ENCODE assay signal across 8 mouse cellular contexts in genomic region chr6:101266787-101267186, GRCm38 (mm10).
DNase-seq lines count a peak whose midpoint lies in the region; ATAC-seq and TF ChIP-seq lines count a peak whose summit lies in the region.

No protein-coding gene starts in this region.

- no peak overlapping the region for H3K4me3 ChIP-seq in embryonic facial prominence, embryonic 15.5 days (replicated peaks)
- no peak overlapping the region for H3K4me3 ChIP-seq in limb, embryonic 11.5 days (ENCODE audit: low read depth, low read length)
- no peak overlapping the region for H3K4me3 ChIP-seq in myocyte
- no peak overlapping the region for H3K4me3 ChIP-seq in testis, adult 2 months (ENCODE audit: control insufficient read depth, low read depth, low read length)

- 11% methylated on average over 1 of the region's 1 CpGs for WGBS in embryonic facial prominence, embryonic 15.5 days
- WGBS in limb, embryonic 11.5 days = 19% methylated on average over 1 of the region's 1 CpGs

- no peak for TF ChIP-seq POLR2A in myocyte (IDR thresholded peaks at IDR 0.05; ENCODE audit: insufficient read length, low read depth)
- TF ChIP-seq POLR2A in testis, adult 2 months (IDR thresholded peaks at IDR 0.05; ENCODE audit: control insufficient read depth, low read depth, low read length) = no peak

- no peaks in the 10 kb centered on the region for H3K36me3 ChIP-seq in embryonic facial prominence, embryonic 15.5 days
- H3K36me3 ChIP-seq in limb, embryonic 11.5 days (ENCODE audit: control insufficient read depth, insufficient read depth, low read length) = no peaks in the 10 kb centered on the region
- H3K36me3 ChIP-seq in myocyte (ENCODE audit: control insufficient read depth, insufficient read depth) = no peaks in the 10 kb centered on the region
- H3K36me3 ChIP-seq in testis, adult 2 months (ENCODE audit: control insufficient read depth, insufficient read depth, low read length) = no peaks in the 10 kb centered on the region

- peak; percentile 94 for DNase-seq in 3T3-L1 (ENCODE audit: low read depth, low spot score)
- DNase-seq in adrenal gland, adult 2 months = peak; percentile 80
- peak; percentile 75 for DNase-seq in heart, adult 8-10 months (ENCODE audit: low spot score)
- peak; percentile 73 to 84 for DNase-seq in kidney, adult 8-10 months
- DNase-seq in limb, embryonic 11.5 days (ENCODE audit: low spot score) = peak; percentile 81

- H3K79me2 ChIP-seq in myocyte (ENCODE audit: control insufficient read depth, insufficient read depth) = peaks cover 20% of the 10 kb centered on the region

- no peak overlapping the region for H3K27ac ChIP-seq in embryonic facial prominence, embryonic 15.5 days (replicated peaks)
- no peak overlapping the region for H3K27ac ChIP-seq in limb, embryonic 11.5 days (replicated peaks; ENCODE audit: low read depth, low read length)
- no peak overlapping the region for H3K27ac ChIP-seq in testis, adult 2 months (ENCODE audit: control insufficient read depth, insufficient read depth, low read depth, low read length)

- no peak overlapping the region for H3K9ac ChIP-seq in embryonic facial prominence, embryonic 15.5 days
- no peak overlapping the region for H3K9ac ChIP-seq in limb, embryonic 11.5 days (ENCODE audit: low read length)

- no peak overlapping the region for H3ac ChIP-seq in myocyte (ENCODE audit: control insufficient read depth, insufficient read length)

- no peaks in the 10 kb centered on the region for H3K27me3 ChIP-seq in embryonic facial prominence, embryonic 15.5 days
- H3K27me3 ChIP-seq in limb, embryonic 11.5 days (ENCODE audit: control insufficient read depth, insufficient read depth, low read length) = no peaks in the 10 kb centered on the region
- no peaks in the 10 kb centered on the region for H3K27me3 ChIP-seq in myocyte (ENCODE audit: control insufficient read depth, insufficient read depth, insufficient read length)
- H3K27me3 ChIP-seq in testis, adult 2 months (ENCODE audit: control insufficient read depth, insufficient read depth, low read length) = no peaks in the 10 kb centered on the region

- H3K9me3 ChIP-seq in embryonic facial prominence, embryonic 15.5 days (replicated peaks) = no peaks in the 10 kb centered on the region
- H3K9me3 ChIP-seq in limb, embryonic 11.5 days (ENCODE audit: control insufficient read depth, low read length) = no peaks in the 10 kb centered on the region

- peak; percentile 34; the same call in 1 of the 2 replicates for ATAC-seq in embryonic facial prominence, embryonic 15.5 days (ENCODE audit: insufficient number of reproducible peaks, low FRiP score, low TSS enrichment, low read depth)
- 0 out of 2 replicates have a peak, but pooled peaks have one; percentile 28 for ATAC-seq in limb, embryonic 11.5 days (ENCODE audit: insufficient number of reproducible peaks, low FRiP score, low TSS enrichment, low read depth)

- TF ChIP-seq CTCF in testis, adult 2 months (IDR thresholded peaks at IDR 0.05; ENCODE audit: control insufficient read depth, insufficient read depth, insufficient replicate concordance, low read depth, low read length) = peak; percentile 19; the same call in 1 of the 2 replicates

- H3K4me1 ChIP-seq in embryonic facial prominence, embryonic 15.5 days = peaks cover 61% of the 10 kb centered on the region
- peaks cover 43% of the 10 kb centered on the region for H3K4me1 ChIP-seq in limb, embryonic 11.5 days (ENCODE audit: control insufficient read depth, insufficient read depth, low read length)
- no peaks in the 10 kb centered on the region for H3K4me1 ChIP-seq in testis, adult 2 months (ENCODE audit: control insufficient read depth, insufficient read depth, low read length)

- H3K4me2 ChIP-seq in embryonic facial prominence, embryonic 15.5 days (replicated peaks) = no peak overlapping the region
- no peak overlapping the region for H3K4me2 ChIP-seq in limb, embryonic 11.5 days (ENCODE audit: low read depth, severe bottlenecking)
- H3K4me2 ChIP-seq in myocyte (ENCODE audit: low read depth) = no peak overlapping the region

TF ChIP-seq in myocyte, 11 proteins besides CTCF, POLR2A, EP300 and RAD21:
- peak; percentile 49 for TF ChIP-seq USF1 (IDR thresholded peaks at IDR 0.05; ENCODE audit: low read depth)
- no peak for TF ChIP-seq MYOG (IDR thresholded peaks at IDR 0.05; ENCODE audit: control insufficient read depth in 1 of 3, insufficient read depth in 1 of 3, insufficient read length in 2 of 3, low read depth in 2 of 3)
